Mouse (Mus musculus): ENCODE measurements at regions not wholly inside any gene's neighbourhood (a gene's known extent, or its start where the extent isn't known, plus 50 kb on each side); places are given as distances from the start of the nearest gene placed in this dataset.

DNA sequence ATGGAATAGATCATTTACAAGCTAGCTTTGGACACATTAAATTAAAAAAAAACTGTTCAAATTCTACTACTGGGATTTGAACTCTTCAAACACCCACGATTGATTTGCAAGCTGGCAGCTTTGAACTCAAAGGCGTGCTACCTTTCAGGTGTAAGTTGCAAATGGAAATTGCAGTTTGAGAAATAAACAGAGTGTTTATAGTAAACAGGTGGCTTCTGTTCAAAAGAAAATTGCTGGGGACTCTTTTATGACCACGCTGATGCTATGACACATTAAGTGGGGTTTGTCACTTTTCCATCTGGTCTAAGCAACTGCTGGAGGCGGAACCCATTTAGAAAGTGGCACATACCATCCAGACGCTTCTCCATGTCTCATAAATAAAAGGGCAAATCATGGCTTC lies 626.7 kb upstream of the Frg1 start:
- Histone ChIP-seq H3K4me1 (ENCODE audit: control insufficient read depth in 1 of 2, insufficient read depth in 2 of 2) (no peaks in the 10 kb centered on the region), H3K36me3 (replicated peaks in 1 of 2; ENCODE audit: control insufficient read depth in 1 of 2, insufficient read depth in 1 of 2, low read length in 1 of 2) (no peaks in the 10 kb centered on the region), H3K4me2 (ENCODE audit: insufficient read depth, low read depth, poor library complexity, severe bottlenecking) (no peak overlapping the region), H3K27ac (ENCODE audit: insufficient read depth, low read depth) (no peak overlapping the region), H3K27me3 (replicated peaks) (no peaks in the 10 kb centered on the region), H3K4me3 (replicated peaks in 1 of 3; ENCODE audit: low read depth in 2 of 3, low read length in 2 of 3, poor library complexity in 1 of 3) (no peak overlapping the region), H3K9ac (ENCODE audit: insufficient read depth, low read depth) (no peak overlapping the region), H3K79me2 (replicated peaks; ENCODE audit: control insufficient read depth, extremely low read depth, insufficient read depth, poor library complexity, severe bottlenecking) (no peaks in the 10 kb centered on the region), H3K9me3 (replicated peaks; ENCODE audit: low read length) (peaks cover 16% of the 10 kb centered on the region)
- no peak for DNase-seq (ENCODE audit: extremely low read depth)
- dilution Hi-C loops (cut with MboI; ENCODE audit: extremely low pct_ligation_motif_present, extremely low pct_unique_long_range_greater_than_20kb, low sequenced_read_pairs) (no loop called here), in situ Hi-C loops (cut with MboI; ENCODE audit: low pct_ligation_motif_present, low pct_unique_long_range_greater_than_20kb, low sequenced_read_pairs) (no loop called here)
- TF ChIP-seq ELF1 (IDR thresholded peaks at IDR 0.05; ENCODE audit: low read depth, low read length): no peak
- no peak for TF ChIP-seq KAT2A (IDR thresholded peaks at IDR 0.05; ENCODE audit: insufficient replicate concordance, low read length)
- TF ChIP-seq ETS1 (conservative IDR thresholded peaks at IDR 0.05; ENCODE audit: low read depth, low read length): no peak
- no peak for TF ChIP-seq BHLHE40 (IDR thresholded peaks at IDR 0.05; ENCODE audit: low read depth, low read length)
- no peak for TF ChIP-seq MYC (IDR thresholded peaks at IDR 0.05; ENCODE audit: low read depth, low read length)
- TF ChIP-seq JUN (IDR thresholded peaks at IDR 0.05; ENCODE audit: insufficient read depth, low read depth, low read length): no peak
- TF ChIP-seq NRF1 (IDR thresholded peaks at IDR 0.05; ENCODE audit: low read depth, low read length): no peak
- TF ChIP-seq ZC3H11A (IDR thresholded peaks at IDR 0.05; ENCODE audit: low read depth, low read length): no peak
- no peak for TF ChIP-seq UBTF (IDR thresholded peaks at IDR 0.05; ENCODE audit: low read depth, low read length)
- TF ChIP-seq MAZ (IDR thresholded peaks at IDR 0.05; ENCODE audit: low read depth, low read length): no peak
- TF ChIP-seq POLR2A (IDR thresholded peaks at IDR 0.05; ENCODE audit: low read depth, low read length): no peak
- TF ChIP-seq TBP (conservative IDR thresholded peaks at IDR 0.05; ENCODE audit: low read depth, low read length): no peak
- TF ChIP-seq TCF12 (IDR thresholded peaks at IDR 0.05; ENCODE audit: low read depth, low read length): no peak
- no peak for TF ChIP-seq IRF4 (IDR thresholded peaks at IDR 0.05; ENCODE audit: low read depth, low read length)
- TF ChIP-seq SMC3 (IDR thresholded peaks at IDR 0.05; ENCODE audit: low read depth, low read length): no peak

DNA sequence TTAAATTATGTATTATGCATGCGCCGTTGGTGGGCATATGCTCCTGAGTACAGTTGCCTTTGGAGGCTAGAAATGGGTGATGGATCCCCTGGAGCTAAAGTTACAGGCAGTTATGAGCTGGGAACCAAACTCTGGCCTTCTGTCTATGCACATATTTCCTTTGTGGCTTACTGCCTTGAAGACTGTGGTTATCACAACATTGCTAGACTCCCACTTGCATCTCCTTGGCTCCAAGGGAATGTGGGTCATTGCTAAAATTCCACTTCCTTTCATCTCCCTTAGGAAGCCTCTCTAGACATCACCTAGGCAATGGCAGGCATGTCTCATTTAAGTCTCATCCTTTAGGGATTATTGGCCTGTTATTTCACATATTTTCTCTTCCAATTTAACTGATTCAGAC lies 622.4 kb upstream of the Frg1 start:
- Histone ChIP-seq H3K4me2 (ENCODE audit: insufficient read depth, low read depth, poor library complexity, severe bottlenecking) (no peak overlapping the region), H3K36me3 (replicated peaks in 1 of 2; ENCODE audit: control insufficient read depth in 1 of 2, insufficient read depth in 1 of 2, low read length in 1 of 2) (no peaks in the 10 kb centered on the region), H3K79me2 (replicated peaks; ENCODE audit: control insufficient read depth, extremely low read depth, insufficient read depth, poor library complexity, severe bottlenecking) (no peaks in the 10 kb centered on the region), H3K9me3 (replicated peaks; ENCODE audit: low read length) (peaks cover 20% of the 10 kb centered on the region), H3K27ac (ENCODE audit: insufficient read depth, low read depth) (no peak overlapping the region), H3K4me1 (ENCODE audit: control insufficient read depth in 1 of 2, insufficient read depth in 2 of 2) (no peaks in the 10 kb centered on the region), H3K27me3 (replicated peaks) (no peaks in the 10 kb centered on the region), H3K9ac (ENCODE audit: insufficient read depth, low read depth) (no peak overlapping the region), H3K4me3 (replicated peaks in 1 of 3; ENCODE audit: low read depth in 2 of 3, low read length in 2 of 3, poor library complexity in 1 of 3) (no peak overlapping the region)
- no peak for TF ChIP-seq POLR2AphosphoS2 (IDR thresholded peaks at IDR 0.05; ENCODE audit: low read depth, low read length)
- no peak for TF ChIP-seq USF1 (IDR thresholded peaks at IDR 0.05; ENCODE audit: low read depth, low read length)
- TF ChIP-seq GABPA (IDR thresholded peaks at IDR 0.05; ENCODE audit: insufficient replicate concordance, low read depth, low read length): no peak
- no peak for TF ChIP-seq MYC (IDR thresholded peaks at IDR 0.05; ENCODE audit: low read depth, low read length)
- no peak for TF ChIP-seq ZC3H11A (IDR thresholded peaks at IDR 0.05; ENCODE audit: low read depth, low read length)
- TF ChIP-seq SIN3A (IDR thresholded peaks at IDR 0.05; ENCODE audit: low read length): no peak
- TF ChIP-seq USF2 (conservative IDR thresholded peaks at IDR 0.05; ENCODE audit: low read depth, low read length): no peak
- TF ChIP-seq POLR2A (IDR thresholded peaks at IDR 0.05; ENCODE audit: low read depth, low read length): no peak
- no peak for TF ChIP-seq TCF12 (IDR thresholded peaks at IDR 0.05; ENCODE audit: low read depth, low read length)
- TF ChIP-seq EP300 (IDR thresholded peaks at IDR 0.05; ENCODE audit: low read length): no peak
- TF ChIP-seq NELFE (IDR thresholded peaks at IDR 0.05; ENCODE audit: low read depth, low read length): no peak
- no peak for TF ChIP-seq CHD2 (IDR thresholded peaks at IDR 0.05; ENCODE audit: low read length)
- no peak for TF ChIP-seq MEF2A (IDR thresholded peaks at IDR 0.05; ENCODE audit: borderline replicate concordance, low read depth, low read length)
- TF ChIP-seq CHD1 (IDR thresholded peaks at IDR 0.05; ENCODE audit: low read depth, low read length): no peak
- no peak for TF ChIP-seq TBP (conservative IDR thresholded peaks at IDR 0.05; ENCODE audit: low read depth, low read length)
- TF ChIP-seq JUN (IDR thresholded peaks at IDR 0.05; ENCODE audit: insufficient read depth, low read depth, low read length): no peak
- no peak for TF ChIP-seq CTCF (conservative IDR thresholded peaks at IDR 0.05 in 1 of 2, IDR thresholded peaks at IDR 0.05 in 1 of 2; ENCODE audit: low read depth in 2 of 2, low read length in 2 of 2)
- no peak for TF ChIP-seq JUND (conservative IDR thresholded peaks at IDR 0.05; ENCODE audit: low read depth, low read length)
- TF ChIP-seq RCOR1 (conservative IDR thresholded peaks at IDR 0.05; ENCODE audit: low read depth, low read length): no peak
- TF ChIP-seq HCFC1 (IDR thresholded peaks at IDR 0.05; ENCODE audit: low read depth, low read length): no peak
- no peak for DNase-seq (ENCODE audit: extremely low read depth)
- in situ Hi-C loops (cut with MboI; ENCODE audit: low pct_ligation_motif_present, low pct_unique_long_range_greater_than_20kb, low sequenced_read_pairs) (no loop called here), dilution Hi-C loops (cut with MboI; ENCODE audit: extremely low pct_ligation_motif_present, extremely low pct_unique_long_range_greater_than_20kb, low sequenced_read_pairs) (no loop called here)

Data from CH12.LX (cell line).